Mouse (Mus musculus): Measurements from ENCODE around the gene Inava. TPM values are rescaled to one million over a fixed set of nuclear protein-coding genes. Genes with fewer than 3 reads are reported as not detected.

Inava gene
- total RNA-seq, 2 experiments from 2014 or later: 0.29 TPM; not detected in 1

DNA sequence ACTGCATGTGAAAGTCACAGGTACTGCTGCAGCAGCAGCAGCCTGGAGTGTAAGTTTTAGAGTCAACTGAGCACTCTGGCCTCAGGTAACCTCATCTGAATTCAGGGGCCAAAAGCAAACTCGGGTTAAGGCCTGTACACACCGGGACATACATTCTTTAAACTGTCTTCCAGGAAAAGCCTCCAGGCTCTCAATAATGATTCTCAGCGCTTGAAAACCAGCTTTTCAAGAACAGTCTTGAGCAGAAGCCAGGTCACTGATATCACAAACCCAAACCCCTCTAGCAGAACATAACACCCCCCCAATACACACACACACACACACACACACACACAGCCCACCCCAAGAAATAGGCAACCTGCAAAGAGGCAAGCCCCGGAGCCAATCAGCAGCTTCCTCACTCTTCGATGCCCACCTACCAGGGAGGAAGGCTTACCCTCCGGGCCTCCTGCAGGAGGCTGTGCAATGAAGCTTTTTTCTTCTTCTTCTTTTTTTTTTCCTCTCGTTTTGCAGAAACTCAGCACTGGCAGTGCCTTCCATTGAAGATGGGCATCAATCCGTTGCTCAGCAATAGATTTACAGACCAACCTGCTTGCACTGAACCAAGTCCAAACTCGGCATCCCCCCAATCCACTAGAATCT lies 1.7 kb downstream of the Inava start:
- DNase-seq (ENCODE audit: low spot score in 2 of 2): no peak

DNA sequence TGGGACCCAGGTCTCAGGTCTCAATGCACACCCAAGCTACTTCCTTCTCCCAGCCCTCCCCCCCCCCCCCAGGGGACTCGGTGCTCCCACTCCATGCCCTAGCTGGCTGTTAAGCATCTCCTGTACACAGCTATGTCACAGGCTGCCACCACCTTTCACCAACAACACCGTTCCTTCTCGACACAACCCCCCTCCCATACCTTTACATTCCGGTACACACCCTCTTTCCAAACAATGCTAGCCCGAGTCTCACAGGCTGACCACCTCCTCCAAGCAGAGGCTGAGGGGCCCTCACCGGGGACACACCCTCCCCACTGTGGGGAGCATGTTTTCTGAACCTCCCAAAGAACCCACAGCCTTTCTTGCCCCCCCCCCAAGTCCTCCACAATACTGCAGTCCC lies 2.5 kb downstream of the Inava start:
- no peak for DNase-seq (ENCODE audit: low spot score in 2 of 2)

DNA sequence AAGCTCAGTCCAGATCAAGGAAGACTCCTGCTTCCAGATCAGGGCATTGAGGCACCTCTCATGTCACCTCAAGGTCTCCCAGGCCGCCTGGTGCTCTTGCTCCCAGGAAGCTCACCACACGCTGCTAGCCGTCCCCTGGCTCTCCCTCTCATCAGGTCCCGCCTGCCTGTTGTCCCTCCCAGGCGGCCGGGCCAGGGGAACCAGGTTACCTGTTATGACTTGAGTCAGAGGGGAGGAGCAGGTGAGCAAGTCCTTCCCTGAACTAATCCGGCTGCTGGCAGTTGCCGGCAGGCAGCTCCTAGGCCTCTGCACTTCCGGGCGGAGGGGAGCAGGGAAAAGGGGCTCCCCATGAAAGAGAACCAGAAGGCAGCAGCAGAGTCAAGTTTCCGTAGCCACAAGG lies 3.9 kb downstream of the Inava start:
- no peak for DNase-seq (ENCODE audit: low spot score in 2 of 2)

DNA sequence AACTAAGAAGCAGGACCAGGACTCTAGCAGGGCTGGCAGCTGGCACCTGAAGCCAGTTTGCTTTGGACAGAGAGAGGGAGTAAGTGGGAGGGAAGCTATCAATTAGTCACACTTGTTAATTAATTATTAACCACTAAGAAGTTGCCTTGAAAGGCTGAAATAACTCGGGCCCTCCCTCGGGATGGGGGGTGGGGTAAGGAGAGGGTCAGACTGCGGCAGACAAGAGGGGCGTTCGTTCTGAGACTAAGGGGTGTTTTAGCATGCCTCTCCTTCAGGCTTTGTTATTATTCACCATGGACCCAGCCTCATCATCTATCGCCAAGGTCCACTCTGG lies 5.1 kb downstream of the Inava start:
- DNase-seq (ENCODE audit: low spot score in 2 of 2): no peak

DNA sequence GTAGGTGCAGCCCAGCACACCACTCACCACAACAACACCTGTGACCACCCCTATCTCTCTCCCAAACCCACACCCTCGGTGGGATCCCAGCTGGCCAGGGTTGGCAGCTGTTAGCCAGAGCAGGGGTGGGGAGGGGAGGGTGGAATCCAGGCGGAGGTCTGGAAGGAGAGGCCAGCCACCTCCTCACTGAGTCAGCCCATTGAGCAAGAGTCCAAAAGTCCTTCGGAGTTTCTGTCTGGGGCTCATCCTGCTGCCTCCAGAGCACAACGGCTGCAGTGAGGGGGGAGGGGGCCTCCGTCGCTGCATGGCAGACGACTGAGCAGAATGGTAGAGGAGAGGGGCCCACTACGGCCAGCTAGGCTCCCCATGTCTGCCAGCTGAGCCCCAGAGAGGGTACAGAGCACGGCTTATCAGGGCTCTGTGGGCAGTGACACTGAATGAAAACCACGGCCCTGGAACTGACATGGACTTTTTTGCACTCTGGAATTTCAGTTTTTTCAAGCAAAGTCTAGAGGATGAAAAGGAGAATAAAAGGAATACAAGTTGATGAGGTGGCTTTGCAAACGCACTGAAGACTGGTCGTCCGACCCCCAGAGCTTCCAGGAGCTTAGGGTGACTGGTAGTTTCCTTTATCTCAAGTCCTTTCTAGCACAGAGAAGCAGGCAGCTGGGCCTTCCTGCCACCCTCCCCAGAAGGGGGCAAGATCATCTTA lies 5.6 kb downstream of the Inava start:
- DNase-seq (ENCODE audit: low spot score in 2 of 2): peak in 1 of 2 experiments; percentile 45

DNA sequence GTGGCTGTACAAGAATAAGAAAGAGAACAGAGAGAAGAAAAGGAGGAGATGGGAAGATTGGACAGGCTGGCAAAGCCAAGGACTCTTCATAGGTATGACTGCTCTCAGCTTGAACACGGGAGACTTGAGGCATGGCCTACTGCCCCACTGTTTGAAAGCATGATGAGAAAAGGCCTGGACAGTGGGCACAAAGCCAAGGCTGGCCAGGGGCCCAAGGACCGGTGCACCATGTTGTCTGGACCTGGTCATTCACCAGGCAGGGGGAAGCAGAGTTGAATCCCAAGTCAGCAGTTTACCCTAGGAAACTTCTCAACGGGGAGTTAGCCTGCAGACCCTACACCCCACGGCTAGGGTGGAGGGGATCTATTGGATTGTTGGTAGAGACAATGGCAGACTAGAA lies 6.2 kb downstream of the Inava start:
- peak in 1 of 2 experiments; percentile 59 for DNase-seq (ENCODE audit: low spot score in 2 of 2)

DNA sequence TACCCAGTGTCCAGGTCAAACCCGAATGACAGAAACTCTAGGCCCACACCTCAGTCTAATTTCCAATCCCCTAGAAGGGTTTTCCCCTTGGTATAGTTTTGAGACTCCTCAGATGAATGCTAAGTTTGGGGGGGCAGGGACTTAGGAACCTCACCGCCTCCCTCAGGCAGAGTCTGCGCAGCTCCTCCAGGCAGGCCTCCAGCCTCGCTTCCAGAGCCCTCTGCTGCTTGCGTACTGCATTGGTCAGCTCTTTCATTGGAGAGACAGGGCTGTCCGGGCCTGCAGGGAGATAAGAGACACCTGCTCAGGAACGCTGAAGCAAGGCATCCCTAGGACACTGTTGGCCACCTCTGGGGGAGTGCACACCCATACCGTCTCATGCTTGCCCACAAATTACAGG lies 7.4 kb downstream of the Inava start:
- no peak for DNase-seq (ENCODE audit: low spot score in 2 of 2)

DNA sequence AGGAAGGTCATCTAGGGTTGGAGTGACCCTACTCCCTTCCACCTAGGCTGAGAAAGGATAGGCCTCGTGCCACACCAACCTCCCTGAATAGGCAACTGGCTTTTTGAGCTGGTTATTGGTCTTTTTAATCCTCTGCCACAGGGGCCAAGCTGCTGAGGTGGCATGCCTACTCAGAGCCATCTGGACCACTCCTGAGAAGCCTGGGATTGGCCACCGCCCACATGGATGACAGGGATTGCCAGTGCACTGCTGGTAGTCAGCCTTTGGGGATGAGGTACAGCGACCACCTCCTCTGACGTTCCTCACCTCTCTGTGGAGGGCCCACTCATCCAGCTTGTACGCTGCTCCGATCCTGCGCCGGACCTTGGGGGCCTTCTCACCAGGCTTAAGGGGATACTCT lies 8.2 kb downstream of the Inava start:
- DNase-seq (ENCODE audit: low spot score in 2 of 2): no peak

DNA sequence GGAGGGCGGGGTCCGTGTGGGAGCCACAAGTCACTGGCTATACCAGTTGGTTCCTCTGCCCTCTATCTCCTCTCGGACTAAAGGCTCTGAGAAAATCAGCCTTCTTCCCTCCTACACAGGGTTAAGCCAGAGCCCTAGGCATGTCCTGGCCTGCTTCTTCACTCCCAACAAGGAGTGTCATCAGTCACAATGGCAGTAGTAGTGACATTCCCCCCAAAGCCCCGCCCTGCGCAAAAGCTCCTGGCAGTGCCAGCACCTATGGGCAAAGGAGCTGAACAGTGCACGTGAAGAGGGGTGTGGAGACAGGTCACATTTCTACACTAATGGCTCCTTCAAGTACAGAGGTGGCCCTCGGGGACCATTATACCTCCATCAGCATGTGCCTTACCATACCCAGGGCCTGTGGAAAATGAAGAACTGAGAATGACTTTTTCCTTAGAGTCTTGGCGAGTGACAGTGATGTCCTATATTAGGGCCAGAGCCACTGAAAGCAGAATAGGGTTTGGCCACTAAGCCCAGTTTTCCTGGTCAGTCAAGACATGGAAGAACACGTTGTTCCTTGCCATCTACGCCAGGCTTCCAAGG lies 10.2 kb downstream of the Inava start:
- no peak for DNase-seq (ENCODE audit: low spot score in 2 of 2)

DNA sequence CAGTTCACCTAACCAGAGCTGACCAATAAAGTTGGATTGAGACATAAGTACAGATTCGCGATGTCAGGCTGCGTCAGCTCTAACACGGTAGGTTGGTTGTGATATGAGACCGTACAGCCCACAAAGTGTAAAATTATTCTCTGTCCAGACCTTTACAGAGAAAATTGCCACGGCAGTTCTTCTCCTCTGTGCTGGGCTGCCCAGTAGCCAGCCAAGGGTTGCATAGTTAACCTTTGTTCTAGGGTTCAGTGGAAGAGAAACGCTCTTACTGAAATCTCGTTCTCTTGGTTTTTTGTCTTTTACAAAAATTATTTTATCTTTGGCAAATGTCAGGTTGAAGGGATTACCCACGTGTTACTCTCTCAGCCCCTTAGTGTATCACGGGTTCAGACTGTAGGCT lies 11.7 kb downstream of the Inava start:
- DNase-seq (ENCODE audit: low spot score in 2 of 2): no peak

DNA sequence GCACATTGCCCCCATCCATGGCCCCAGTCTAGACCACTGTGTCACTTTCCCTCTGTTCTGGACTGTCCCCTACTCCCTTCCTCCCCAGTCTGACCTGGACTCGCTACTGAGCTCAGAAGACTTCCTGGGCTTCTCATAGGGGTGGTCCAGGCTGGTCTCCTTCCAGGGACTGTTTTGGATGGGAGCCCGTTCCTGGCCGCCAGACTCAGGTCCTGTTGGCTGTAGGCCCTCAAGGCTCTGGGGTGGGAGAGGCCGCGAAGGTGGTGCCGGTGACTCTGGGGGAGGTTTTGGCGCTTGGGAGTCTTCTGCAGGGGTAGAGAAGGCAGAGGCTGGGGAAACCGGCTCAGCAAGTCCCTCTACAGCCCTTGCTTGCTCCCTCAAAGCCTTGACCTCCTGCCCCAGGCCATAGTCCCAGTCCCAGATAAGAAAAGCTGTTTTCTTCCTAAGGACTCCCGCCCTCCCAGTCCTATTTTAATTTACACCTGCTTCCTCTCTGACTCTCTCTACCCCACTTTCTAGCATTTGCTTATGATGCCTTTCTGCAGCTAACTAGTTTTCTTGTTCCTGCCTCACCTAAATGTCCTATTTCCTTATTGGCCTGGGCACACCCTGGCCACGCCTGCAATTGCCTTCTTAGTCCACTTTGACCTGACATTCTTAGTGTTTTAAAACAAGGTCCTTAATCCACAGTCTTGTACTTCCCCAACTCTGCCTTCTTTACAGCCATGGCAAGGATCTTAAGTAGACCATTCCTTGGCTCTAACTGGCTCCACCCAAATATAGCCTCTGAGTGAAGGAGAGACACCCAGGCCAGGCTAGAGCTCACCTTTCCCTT lies 13.8 kb downstream of the Inava start:
- no peak for DNase-seq (ENCODE audit: low spot score in 2 of 2)

DNA sequence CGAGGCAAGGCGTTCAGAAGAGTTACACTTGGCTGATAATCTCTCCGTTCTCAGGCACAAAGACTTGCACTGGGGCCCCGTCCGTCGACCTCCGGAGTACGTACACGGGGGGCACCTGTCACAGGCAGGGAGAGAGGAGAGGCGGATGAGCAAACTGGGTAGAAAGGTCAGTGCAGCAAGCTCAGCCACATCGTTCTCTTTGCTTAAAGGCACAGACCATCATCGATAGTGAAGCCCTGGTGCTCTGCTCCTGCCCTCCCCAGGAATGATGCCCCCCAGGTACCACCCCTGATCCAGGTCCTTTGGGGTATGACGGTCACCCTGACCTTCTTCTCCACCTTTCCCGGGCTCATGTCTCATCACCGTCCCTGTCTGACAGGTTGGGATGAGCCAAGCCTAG lies 19.8 kb downstream of the Inava start:
- DNase-seq (ENCODE audit: low spot score in 2 of 2): no peak

DNA sequence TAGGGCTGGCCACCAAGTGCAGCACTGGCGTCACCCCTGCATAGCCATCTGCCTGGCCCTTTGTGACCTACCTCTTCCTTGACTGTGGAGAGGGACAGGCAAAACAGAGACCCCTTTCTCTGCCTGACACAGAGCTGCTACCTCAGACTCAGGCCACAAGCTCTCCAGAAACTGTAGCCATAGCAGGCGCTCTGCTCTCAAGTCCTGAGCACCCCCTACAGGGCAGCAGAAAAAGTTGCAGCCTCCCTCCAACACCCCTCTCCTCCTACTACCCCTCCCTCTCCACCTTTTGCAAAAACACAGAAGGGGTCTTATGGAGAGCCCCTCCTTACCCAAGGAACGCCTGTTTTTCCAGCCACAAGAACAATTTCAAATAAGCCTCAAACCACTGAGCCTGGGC lies 21.3 kb downstream of the Inava start, which contains the start of gene Mroh3:
Gene Mroh3, minus strand, starts transcription at position 26 of the 400 bp plus-strand sequence.
- DNase-seq (ENCODE audit: low spot score in 2 of 2): no peak

DNA sequence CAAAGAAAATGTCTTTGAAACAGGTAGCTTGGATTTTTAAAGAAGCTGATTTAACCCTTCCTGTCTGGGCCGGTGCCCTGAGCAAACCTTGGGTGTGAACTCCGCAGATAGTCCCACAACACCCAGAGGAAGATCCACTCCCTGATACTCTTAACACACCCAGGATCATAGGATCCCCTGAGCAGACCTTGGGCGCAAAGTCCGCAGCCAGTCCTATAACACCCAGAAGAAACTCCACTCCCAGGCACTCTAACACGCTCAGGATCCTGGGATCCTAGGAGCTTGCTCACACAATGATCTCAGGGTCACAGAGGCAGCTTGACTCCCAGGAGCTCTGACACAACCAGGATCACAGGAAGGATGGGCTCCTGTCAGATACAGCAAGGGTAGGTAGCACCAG lies 44.0 kb downstream of the Inava start:
- DNase-seq (ENCODE audit: low spot score in 2 of 2): no peak

DNA sequence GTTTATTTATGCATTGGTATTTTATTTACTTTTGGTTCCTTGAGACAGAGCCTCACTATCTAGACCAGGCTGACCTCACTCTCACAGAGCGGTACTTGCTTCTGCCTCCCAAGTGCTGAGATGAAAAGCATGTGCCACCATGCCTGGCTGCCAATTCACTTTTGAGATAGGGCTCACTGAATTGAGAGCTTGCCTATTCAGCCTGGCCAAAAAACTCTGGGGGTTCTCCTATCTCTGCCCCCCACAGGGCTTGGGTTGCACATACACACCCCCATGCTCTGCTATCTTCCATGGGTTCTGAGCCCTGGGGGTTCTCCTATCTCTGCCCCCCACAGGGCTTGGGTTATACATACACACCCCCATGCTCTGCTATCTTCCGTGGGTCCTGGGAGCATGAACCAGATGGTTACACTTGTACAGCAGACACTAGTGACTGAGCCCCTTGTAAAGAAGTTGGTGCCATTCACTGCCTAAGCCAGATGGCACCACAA lies 54.5 kb downstream of the Inava start:
- no peak for DNase-seq (ENCODE audit: low spot score in 2 of 2)

DNA sequence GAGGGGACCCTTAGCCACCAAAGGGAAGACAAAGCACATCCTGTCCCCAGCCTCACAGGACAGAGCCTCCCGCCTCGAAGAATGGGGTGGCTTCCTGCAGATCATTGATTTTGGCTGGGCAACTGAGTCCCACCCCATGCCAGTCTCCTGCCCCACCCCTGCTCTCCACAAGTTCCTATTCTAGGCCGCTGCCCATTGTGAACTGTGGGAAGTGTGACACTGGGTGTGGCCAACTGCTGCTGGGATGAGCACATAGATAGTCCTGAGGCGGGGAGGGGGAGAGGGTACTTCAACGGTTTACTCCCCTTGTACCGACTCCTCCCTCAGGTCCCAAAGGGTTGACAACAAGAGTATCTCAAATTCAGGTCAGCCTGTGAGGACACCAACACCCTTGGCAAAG lies 55.3 kb downstream of the Inava start:
- DNase-seq (ENCODE audit: low spot score in 2 of 2): no peak

DNA sequence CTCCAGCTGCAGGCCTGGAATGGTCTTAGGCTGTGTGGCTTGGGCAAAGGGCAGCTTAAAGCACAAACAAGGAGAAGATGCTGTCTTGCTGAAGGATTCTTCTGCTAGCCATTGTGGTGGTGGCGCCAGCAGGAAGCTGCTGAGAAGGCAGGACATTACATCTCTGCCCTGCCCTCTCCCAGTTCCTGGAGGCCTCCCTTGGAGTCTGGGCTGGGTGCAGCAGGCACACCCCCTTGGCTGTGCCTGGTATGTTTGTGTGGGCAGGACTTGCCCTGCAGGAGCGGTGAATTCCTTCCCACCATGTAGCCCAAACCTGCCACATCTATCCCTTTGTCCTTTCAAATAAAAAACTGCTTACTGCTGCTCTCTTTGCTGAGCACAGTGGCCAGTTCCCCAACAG lies 57.0 kb downstream of the Inava start:
- DNase-seq (ENCODE audit: low spot score in 2 of 2): no peak

DNA sequence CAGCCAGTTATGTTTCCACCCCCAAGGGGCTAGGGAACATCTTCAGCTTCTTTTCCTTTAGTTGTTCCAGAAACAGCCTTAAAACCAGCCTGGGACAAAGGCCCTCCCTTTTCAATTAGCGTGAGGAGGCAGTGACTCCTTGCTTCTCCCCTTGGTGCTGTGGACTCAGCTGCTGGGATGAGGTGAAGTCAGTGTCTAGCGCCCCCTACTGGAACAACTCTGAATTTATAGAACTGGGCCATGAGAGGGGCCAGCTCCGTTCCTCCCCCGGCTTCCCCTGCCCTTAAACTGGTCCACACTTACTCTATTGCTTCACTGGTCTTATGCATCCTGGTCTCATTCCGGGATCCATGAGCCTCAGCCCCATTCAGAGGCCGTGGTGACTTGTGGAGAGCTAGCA lies 58.9 kb downstream of the Inava start:
- peak in 1 of 2 experiments; percentile 27 for DNase-seq (ENCODE audit: low spot score in 2 of 2)

DNA sequence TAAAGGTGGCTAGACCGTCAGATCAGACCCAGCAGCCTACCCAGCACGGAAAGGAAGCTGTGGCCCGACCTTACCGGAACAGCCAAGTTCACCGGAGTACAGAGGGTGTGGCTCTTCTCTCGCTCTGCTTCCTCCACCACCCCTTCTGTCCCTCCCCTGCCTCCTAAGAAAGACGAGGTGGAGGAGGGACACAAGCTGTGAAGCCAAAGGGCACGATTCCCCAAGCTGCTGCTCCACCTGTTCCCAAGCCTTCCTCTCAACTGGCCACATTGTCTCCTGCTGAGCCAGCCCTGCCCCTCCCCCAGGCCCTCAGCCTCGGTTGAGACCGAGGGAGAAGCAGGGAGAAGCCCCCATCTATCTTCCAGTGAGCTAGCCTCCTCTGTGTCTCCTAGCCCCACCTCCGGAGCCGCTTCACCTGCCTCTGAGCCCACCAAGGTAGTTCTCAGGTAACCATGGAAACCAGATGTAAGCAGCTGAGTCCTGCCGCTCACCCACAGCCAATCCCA lies 59.9 kb downstream of the Inava start:
- no peak for DNase-seq (ENCODE audit: low spot score in 2 of 2)

DNA sequence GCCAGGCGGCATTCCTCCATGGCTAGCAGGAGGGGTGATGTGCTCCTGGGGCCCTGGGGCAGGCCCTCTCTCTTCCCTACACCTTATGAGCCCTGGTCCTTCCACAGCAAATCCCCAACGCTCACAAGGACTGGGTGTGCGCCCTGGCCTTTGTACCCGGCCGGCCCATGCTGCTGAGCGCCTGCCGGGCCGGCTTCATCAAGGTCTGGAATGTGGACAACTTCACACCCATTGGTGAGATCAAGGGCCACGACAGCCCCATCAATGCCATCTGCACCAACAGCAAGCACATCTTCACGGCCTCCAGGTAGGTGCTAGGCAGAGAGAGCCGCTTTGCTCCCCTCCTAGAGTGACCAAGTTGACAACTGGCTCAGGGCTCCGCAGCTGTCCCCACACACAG lies 61.4 kb downstream of the Inava start:
- DNase-seq (ENCODE audit: low spot score in 2 of 2): no peak

DNA sequence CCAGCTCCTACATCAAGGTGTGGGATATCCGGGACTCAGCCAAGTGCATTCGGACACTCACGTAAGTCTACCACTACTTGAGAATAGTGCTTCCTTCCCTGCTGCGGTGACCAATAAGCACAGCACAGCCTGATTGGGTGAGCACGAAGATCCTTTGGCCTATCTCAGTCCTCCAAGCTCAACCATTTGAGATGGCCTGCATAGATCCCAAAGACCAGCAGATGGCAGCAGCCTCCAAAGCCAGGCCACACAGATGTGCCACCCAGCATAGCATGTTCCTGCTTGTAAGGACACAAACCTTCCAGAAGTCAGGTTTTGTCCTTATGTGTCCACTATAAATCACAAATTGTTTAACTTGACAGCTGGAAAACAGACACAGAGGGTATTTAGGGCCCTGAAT lies 64.0 kb downstream of the Inava start:
- DNase-seq (ENCODE audit: low spot score in 2 of 2): peak; percentile 50 to 54

All from adrenal gland, adult 18-20 months (tissue).